Mouse (Mus musculus) ovary, postnatal 36 days (tissue): ENCODE results near the gene Csmd2.
"Not testable (repeated sequence)": the region's sequence is repeated elsewhere in the genome, so short reads cannot be mapped to it uniquely, and the experiment has no call there.

Experiments used
- DNase-seq: peaks from one replicate; pipeline ENCODE4 v3.0.0; 2022; ENCODE audit warnings: low spot score, mixed read lengths

Gene Csmd2

DNA sequence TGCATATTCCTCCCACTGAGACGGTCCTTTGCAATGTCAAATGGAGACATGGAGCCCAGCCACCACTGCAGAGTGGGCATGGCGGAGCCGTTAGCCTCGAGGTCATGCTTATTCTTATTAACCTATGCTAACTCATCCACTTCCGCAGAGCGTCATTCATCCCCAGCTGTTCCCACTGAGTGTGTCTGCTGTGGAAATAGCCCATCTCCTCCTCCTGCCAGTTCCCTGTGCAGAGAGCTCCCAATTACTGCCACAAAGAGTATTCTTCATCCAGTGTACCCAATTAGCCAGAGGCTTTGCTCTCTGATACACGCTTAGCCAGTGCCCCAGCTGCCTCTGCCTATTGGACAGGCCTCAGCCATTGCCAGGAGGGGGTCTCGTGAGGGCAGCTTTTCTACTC, 504.4 kb downstream of the Csmd2 start:
- DNase-seq, result no peak

DNA sequence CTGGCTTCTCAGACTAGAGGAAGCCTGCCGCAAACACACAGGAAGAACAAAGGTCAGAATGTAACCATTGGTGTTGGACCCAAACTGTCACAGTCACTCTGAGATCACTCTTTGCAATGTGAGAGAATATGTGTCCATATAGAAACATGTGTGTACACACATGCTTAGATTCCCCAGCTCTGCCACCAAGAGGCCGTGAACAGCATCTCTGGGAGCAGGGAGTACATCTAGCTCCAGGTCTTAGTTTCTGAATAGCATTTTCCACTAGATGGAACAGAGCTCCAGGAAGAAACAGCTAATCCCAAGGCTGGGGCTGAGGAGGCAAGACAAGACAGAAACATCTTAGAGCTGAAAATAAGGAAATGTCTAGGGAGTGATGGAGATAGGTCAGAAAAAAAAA, 512.3 kb downstream of the Csmd2 start:
- DNase-seq, result no peak

DNA sequence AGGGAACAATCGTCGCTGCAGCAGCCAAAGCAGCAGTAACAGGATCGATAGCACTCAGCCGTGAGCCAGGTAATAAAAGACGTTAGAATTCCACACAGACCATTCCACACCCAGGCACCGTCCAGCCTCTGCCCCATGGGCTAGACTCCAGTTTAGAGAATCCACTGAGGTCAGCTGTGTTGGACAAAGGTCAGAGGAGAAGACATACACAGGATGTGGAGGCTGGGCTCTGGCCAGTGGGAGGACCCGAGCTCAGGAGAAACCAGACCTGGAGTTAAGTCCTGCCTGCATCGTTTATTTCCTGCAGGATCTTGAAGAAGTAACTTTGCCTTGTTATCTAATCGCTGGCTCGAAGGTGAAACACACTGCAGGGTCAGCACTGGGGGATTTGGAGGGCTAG, 519.2 kb downstream of the Csmd2 start:
- no peak for DNase-seq

DNA sequence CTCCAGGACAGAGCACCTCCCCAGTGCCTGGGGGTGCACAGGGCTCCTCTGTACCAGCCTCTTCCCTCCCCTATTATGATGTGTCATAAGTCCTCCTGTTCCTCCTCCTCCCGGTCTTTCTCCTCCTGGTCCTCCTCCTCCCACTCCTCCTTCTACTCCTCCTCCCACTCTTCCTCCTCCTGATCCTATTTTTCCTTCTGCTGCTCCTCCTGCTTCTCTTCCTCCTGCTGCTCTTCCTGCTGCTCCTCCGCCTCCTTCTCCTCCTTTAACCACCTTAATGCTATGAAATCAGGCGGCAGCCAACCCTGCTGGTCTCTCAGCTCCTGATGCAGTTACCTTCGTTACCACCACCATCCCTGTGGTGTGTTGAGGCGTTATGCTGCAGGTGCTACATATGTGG, 522.2 kb downstream of the Csmd2 start:
- DNase-seq, result no peak

DNA sequence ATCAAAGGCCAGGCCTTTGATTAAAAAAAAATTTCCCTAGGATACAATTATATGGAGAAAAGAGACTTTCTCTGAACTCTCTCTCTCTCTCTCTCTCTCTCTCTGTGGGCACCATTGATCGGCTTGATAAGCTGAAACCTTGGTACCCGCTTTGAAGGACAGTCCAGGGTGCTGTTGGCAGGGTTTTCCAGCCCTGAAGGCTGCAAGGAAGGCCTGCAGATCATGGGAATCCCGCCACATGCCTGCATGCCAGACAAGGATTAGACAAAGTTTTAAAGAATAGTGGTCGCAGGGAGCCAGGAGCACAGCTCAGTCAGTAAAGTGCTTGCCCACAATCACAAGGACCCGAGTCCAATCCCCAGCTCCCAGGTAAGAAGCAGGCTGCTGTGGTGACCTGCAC, 526.8 kb downstream of the Csmd2 start:
- DNase-seq, result no peak

DNA sequence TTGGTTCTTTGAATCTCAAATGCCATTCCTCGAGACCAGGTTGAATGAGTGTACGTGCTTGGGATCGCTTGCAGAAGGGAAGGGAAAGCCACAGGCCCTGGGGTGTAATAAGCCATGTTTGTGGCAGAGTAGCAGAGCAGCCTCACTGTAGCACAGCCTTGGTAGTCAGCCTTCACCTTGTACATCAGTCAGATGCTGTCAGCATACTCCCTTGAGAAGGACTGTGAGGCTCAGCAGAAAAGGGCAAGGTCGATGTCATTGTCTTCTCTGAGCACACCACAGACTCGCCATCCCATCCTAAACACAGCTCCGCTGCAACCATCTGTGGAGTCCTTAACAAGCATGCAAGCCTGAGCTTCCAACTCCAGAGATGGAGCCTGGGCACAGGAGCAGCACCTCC, 533.6 kb downstream of the Csmd2 start:
- DNase-seq, result no peak

DNA sequence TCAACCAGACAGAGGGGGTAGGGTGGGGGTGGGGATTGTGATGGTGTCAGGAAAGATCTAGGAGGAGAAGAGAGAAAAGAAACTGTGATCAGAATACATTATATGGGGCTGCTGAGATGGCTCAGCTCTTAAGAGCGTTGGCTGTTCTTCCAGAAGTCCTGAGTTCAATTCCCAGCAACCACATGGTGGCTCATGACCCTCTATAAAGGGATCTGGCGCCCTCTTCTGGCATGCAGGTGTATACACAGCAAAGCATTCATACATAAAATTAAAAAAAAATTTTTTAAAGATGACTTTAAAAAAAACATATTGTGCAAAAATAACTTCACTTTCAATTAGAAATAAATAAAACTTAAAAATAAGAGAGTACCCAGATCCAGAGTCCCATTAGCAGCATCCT, 555.7 kb downstream of the Csmd2 start:
- no peak for DNase-seq

DNA sequence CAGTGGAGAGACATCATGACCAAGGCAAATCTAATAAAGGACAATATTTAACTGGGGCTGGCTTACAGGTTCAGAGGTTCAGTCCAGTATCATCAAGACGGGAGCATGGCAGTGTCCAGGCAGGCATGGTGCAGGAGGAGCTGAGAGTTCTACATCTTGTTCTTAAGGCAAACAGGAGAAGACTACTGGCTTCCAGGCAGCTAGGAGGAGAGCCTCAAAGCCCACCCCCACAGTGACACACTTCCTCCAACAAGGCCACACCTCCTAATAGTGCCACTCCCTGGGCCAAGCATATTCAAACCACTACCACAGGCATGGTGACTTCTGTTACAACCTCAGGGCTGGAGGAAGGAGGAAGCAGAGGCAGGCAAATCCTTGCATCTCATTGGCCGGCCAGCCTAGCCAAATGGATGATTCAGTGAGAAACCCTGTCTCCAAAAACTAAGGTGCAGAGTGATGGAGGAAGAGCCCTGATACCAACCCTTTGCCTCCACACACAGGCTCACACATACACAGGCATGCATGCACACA, 556.4 kb downstream of the Csmd2 start:
- DNase-seq, result not testable (repeated sequence)

DNA sequence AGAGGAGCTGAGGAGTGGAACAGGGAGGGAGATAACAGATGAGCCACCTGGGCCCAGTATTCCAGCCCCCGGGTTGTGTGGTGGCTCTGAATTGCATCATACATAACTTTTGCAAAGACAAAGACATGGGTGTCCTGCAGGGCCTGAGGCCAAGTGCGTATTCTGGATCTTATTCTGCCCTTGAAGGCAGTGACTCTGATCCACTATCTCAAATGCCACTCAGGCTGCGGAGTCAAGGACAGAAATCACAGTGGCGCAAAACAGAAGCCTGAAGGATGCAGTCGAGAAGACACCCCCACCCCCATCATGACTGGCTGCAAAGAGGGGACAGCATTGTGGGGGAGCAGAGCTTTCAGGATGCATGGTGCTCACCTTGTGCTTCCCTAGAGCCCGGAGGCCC, 563.1 kb downstream of the Csmd2 start:
- no peak for DNase-seq

DNA sequence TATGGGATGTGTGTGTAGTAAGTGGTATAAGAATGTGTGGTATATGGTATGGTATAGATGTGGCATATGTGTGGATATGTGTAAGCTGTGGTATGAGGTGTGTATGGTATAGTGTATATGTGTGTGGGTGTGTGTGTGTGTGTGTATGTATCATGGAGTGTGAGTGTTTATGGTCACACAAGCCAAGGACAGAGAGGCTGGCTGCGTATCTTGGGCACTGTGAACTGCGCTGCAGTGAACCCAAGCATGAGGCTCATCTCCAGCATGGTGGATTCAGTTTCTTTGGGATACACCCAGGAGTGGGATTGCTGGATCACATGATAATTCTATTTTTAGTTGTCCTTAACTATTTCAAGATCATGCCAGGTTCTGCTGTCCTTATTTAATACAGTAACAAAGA, 566.5 kb downstream of the Csmd2 start:
- DNase-seq, result no peak

DNA sequence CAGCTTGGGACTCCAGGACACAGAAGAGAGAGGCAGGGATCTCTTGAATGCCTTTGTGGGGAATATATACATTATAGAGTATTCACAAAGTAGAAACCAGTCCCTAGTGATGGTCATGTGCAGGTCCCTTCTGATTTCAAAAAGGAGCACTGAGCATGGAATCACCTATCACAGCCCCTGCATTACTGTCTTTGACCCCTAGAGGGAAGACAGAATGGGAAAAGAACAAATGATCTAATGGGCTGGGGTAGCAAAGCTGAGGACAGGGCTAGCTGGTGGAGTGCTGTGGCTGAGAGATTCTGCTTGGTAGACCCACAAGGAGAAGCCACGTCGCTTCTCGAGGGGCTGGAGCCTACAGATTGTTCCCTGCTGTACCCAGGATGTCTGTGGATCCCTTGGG, 572.7 kb downstream of the Csmd2 start:
- no peak for DNase-seq

DNA sequence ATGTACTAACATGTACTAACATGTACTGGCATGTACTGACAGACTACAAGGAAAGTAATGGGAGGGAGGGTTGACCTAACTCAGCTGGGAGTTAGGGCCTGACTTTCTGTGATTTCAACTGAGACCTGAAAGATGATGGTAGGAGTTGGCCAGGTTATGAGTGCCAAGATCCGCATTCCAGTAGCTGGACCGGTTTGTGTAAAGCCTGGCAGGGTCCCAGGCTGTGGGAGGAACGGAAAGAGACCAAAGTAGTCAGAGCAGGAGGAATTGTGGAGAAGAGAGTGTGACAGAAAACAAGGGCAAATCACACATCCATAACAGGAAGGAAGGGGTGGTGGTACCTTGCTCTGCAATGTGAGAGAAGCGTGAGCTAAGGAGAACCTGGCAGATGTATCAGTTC, 588.2 kb downstream of the Csmd2 start:
- peak; percentile 39 for DNase-seq

DNA sequence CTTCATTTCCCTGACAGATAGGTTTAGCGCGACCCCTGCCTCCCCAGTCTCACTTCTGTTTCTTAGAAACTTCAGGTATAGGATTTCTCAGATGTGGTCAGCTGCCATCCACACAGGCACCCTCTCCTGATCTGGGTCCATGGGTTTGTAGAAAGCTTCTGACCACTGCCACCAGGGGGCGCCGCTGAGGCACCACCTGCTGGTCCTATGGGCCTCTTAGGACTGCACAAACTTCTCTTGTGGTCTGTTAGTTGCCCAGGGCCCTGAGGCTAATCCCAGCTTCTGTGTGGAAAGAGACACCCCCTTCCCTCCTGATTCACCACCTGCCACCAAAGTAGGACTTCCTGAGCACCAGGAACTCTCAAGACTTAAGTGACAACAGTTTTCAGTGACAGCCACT, 591.5 kb downstream of the Csmd2 start:
- no peak for DNase-seq

DNA sequence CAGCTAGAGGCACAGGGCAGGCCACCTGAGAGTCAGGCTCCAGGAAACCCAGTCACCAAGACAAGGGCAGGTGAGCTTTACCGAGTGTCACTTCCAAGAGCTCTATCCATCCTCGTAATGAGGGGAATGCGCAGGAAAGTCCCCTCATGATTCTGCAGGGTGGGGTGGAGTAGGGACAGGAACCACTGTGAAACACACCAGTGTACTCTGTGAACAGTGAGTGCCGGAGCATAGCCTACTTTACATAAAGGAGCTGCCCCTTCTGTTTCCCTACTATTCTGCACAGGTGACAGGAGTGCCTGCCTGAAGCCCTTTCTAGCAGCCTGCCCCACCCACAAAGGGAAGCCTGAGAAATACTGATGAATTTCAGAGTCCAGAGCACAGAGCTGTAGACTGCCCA, 605.6 kb downstream of the Csmd2 start:
- DNase-seq, result no peak

DNA sequence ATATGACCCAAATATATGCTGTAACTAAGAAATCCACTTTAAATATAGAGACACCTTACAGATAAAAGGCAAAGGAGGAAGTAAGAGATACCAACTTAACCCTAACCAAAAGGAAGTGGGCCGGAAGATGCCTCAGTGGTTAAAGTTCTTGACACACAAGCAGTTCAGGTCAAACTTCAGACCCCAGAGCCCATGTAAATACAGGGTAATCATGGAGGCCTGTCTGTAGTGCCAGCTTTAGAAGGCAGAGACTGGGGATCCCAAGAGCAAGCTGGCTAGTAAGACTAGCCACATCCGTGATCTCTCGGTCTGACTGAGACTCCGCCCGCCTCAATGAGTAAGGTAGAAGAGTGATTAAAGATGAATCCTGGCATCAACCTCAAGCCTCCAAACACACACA, 606.4 kb downstream of the Csmd2 start:
- DNase-seq, result no peak

DNA sequence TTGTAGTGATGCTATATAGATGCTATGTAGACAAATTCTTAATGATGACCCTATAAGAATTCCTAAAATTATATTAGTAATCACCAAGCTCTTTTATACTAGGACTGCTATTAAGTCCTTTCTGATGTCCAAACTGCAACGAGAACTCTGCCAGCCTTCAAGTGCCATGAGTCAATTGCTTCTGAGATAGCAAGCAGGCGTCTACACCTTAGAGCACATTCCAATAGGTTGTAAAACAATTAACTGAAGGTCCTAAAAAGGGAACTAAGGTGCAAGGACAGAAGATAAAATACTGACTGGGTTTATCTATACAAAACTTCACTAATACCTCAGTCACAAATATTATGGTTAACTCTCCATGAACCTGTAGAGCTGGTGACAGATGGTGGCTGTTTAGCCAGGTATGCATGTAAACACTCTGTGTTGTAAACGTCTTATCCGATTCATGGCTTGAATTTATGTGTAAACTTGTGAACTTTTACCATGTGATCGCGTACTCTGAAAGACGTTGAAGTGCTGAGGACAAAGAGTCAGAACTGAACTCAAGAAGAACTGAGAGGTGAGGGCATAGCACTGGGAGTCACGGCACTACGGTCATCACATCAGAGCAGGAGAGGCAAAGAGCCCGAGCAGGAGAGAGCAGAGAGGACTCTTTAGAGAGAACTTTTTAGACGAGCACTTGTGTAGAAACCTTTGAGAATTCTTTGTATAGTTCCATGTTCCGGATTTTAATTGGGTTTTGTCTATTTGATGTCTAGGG, 610.3 kb downstream of the Csmd2 start:
- DNase-seq, result no peak

DNA sequence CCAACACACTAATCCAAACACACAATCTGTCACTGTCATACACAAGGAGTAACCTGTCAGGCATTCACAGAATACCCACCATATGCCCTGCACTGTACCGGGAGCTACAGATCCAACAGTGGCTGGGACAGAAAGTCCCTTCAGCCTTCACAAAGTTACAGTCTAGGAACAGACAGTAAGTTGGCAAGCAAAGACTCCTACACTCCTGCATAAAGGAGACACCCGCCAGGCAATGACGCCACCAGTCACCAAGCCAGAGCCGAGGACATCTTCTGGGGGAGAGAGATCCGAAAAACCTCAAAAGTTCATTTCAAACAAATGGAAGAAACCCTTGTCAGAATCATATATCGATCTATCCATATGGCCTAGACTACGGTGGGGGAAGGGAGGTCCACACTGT, 618.9 kb downstream of the Csmd2 start:
- DNase-seq, result no peak

DNA sequence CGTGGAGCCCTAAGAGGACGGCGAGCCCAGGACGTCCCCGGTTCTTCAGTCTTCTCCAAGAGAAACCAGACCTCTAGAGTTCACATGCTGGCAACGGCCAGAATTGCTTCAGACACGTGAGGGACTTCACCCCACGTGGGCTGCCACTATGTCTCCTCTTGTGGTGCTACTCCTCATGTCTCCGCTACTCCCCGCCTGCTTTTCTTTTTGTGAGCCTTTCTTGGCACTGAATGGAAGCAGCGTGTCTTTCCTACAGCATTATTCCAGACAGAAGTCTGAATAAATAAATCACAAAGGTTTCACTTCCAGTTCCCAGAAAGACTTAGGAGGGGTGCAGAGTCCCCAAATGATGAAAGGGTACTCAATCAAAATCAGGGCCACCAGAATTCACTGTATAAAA, 620.0 kb downstream of the Csmd2 start:
- DNase-seq, result no peak

DNA sequence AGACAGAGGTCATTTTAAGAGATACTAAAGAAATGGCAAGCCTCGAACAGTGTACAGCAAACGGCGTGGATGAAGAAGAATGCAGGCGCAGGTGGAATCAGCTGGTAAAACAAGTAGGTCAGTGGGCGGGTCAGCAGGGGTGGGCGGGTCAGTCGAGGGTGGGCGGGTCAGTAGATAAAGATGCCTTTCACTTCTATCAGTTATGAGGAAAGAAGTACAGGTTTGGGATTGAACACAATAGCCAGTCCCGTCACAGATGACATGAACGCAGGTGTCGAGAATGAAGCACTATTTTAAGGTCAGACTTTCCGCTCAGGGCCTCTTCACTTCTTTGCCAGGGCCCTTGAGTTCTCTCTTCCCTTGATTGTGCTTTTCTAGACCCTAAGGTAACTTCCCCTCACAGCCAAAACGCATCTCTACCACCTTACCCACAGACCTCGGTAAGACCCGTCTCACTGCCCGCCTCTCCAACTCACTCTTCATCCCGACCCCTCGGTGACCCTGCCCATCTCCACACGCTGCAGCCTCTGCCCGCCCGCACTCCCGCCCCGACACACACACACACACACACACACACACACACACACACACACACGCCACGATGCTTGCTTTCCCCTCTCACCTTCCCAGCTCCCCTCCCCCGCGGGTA, 621.7 kb downstream of the Csmd2 start:
- DNase-seq, result no peak

DNA sequence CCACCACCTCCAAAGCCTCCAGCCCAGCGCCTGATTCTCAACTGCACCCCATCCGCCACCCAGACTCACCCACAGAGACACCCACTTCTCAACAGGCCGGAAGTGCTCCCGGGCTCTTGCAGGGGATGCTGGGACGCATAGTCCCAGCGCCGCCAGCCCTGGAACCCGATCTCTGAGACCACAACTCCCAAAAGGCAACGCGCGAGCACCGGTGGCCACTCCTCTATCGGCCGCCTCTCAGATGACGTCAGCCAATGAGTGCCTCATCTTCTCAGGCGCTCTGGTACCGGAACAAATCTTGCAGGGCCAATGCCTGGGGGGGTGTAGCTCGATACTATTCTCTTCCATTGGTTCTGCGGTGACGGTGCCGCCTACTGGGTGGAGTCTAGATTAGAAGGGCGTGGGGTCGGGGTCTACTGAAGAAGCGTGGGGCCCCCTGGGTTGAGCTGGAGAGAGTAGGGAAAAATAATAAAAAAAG, 622.3 kb downstream of the Csmd2 start, which contains the start of gene Zscan20:
Gene Zscan20, minus strand, starts transcription at position 174 of the 478 bp plus-strand sequence.
- DNase-seq, result peak; percentile 91

DNA sequence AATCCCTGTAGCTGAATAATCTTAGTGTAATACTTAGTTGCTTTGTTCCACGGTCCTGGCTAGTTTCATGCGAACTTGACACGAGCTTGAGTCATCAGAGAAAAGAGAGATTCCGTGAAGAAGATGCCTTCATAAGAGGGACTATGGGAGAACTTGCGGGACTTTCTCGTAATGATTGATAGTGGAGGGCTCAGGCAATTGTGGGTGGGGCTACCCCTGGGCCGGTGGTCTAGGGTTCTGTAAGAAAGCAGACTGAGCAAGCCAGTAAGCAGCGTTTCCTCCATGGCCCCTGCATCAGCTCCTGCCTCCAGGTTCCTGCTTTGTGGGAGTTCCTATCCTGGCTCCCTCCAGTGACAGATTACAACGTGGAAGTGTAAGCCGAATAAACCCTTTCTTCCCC, 623.0 kb downstream of the Csmd2 start:
- no peak for DNase-seq

DNA sequence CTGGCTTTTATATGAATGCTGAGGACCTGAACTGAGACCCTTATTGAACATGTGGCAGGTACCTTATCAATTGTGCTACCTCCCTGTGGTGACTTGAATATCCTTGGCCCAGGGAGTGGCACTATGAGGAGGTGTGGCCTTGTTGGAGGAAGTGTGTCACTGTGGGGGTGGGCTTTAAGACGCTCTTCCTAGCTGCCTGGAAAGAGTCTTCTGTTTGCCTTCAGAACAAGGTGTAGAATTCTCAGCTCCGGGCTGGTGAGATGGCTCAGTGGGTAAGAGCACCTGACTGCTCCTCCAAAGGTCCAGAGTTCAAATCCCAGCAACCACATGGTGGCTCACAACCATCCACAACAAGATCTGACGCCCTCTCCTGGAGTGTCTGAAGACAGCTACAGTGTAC, 624.1 kb downstream of the Csmd2 start:
- not testable (repeated sequence) for DNase-seq

DNA sequence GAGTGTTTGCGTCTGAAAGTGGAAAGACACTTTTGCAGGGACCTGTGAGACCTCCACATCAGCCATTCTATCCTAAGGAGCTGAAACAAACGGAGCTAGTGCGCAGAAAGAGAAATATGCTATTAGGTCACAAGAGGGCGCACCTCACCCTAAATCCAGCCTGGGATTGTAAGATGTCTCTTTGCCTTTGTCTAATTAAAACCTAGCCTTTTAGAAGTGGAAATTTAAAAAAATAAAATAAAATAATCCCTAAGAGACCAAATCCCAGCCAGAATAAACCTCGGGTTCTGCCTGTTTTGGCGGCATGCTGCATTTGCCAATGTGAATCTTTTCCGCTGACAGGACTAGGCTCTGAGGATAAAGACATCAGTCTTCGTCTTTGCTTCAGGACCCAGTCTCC, 625.7 kb downstream of the Csmd2 start:
- DNase-seq, result no peak

DNA sequence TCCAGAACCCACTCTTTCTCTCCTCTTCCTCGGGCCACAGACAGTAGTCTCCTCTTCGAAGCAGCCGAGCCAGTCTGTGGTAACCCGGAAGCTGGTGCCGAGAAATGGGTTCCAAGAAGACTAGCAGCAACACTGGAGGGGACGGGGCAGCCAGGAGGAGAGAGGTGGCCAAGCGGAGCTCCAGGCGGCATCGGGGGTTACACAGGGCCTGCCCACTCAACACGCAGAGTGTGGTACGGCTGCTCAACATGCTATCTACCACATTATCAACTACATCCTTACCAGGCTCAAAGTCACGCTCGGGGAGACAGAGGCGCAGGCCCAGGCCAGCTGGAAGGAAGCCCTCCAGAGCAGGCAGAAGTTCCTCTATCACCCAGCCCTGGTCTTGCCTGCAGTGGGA, 628.1 kb downstream of the Csmd2 start:
- DNase-seq, result no peak
